Mouse (Mus musculus): ENCODE results near the gene Krt15.
A peak's percentile ranks its signal among the peaks of the same experiment; 100 is the strongest.

Gene Krt15

GRCm38 (mm10) chr11:100135731-100136130 lies at the start of gene Krt15:
Krt15 (minus strand) TSS chr11:100135928.
- DNase-seq = no peak

DNA sequence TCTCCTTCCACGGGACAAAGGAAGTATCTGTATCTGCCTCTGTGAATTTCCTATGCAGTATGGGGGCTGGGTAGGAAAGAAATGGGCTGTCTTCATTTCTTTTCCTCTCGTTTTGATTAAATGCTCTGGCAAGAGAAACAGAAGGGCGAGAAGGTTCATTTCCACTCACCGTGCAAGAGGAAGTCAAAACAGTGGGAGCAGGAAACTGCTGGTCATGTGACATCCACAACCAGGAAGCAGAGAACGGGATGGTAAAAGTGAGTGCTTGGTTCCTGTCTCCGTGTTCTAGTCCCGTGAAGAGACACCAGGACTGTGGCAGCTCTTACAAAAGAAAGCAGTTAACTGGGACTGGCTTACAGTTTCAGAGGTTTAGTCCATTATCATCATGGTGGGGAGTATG lies 46.0 kb upstream of the Krt15 start:
- no peak for DNase-seq

- no peak for DNase-seq
These were observed 43.5 kb upstream of the Krt15 start for GRCm38 (mm10) chr11:100179260-100179659.

DNA sequence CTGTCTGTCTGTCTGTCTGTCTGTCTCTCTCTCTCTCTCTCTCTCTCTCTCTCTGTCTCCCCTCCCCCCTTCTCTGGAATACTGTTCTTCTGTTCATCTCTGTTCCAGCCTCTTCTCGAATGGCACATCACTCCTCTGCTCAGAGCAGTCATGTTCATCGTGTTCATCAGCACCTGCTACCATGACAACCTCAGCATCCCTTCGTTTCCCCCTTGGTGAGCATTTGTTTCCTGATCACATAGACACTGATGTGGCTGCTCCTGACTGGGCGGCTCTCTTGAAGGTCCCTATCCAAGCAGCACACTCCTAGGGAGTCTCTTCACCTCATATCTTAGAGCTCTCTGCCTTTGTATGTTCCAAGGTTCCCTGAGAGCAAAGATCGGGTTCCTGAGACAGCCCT lies 42.6 kb upstream of the Krt15 start:
- DNase-seq = no peak

GRCm38 (mm10) chr11:100176791-100177190 lies 41.1 kb upstream of the Krt15 start:
- DNase-seq = no peak

DNA sequence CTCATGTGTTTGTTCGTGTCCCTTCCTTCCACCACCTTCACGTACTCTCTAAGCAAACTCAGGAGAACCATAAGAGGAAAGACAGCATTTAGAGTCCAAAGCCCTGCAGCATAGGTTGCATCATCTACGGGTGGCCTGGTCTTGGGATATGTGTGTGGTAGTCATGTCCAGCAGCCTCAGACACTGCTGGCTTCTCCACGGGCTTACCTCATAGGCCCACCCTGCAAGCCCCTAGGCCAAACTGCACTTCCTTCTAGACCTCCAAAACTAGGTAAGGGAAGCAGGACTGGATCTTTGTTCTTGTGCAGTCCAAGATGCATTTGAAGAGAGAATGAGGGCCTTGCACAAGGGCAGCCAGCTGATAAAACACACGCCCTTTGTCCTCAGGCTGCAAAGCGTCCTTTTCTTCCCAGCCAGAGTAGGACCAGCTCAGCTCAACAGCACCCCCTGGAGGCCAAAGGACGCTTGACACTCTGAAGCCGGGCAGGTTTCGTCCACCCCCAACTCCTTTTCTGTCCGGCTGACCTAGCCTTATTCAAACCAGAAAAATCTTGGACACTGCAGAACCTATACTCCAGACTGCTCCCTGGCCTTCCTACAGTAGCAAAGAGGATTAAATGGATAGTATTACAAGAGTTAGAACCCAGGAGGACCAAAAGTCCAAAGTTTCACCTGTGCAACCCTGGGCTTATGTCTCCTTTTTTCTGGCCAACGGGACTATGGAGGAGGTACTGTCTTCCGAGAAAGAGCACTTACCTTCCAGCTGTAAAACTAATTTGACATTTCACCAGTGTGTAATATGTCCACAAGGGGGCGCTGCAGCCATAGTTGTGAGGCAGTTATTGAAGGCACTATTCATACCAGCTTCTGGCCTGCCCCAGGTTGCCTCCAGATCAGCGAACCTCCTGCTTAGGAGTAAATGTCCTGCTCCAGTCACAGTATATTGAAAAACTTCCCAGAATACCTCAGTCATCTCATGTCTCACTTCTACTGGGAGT lies 33.3 kb upstream of the Krt15 start:
- DNase-seq = peak; percentile 11

GRCm38 (mm10) chr11:100168071-100168470 lies 32.3 kb upstream of the Krt15 start:
- no peak for DNase-seq

DNA sequence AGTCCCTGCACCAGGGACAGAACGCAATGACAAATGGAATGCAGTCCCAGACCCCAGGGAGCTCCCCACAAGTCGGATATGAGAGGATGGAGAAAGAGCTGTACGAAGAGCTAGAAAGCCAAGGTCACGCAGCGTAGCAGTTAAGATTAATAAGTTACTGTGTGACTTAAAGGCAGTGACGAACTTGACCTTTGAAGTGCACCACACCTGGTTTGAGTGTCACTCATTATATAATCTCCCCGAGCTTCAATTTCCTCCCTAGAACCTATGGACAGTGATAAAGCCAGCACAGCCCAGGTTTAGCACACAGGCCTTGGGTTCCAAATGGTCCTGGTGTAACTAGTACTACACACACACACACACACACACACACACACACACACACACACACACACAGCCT lies 28.7 kb upstream of the Krt15 start:
- no peak for DNase-seq

- DNase-seq = no peak
These were observed 22.3 kb upstream of the Krt15 start for GRCm38 (mm10) chr11:100157908-100158477.

DNA sequence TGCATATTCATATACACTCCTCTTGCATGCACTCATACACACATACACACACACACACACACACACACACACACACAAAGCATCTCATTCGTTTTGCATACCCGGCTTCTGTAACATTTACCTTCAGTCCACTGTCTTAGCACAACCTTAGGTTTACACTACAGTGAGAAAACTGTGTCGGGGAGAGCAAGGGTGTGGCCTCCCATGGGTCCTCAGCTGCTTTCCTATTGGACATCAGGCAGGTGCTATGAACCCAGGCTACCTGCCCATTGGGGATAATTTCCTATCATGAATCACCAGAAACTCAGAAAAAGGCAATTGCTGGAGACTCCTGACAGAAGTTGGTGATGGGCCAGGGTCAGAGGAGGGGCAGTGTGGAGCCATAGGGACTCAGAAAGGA lies 21.6 kb upstream of the Krt15 start:
- DNase-seq = no peak

- DNase-seq = no peak
These were observed 19.9 kb upstream of the Krt15 start for GRCm38 (mm10) chr11:100155497-100156255.

- DNase-seq = no peak
These were observed 13.0 kb upstream of the Krt15 start, which contains the start of gene Krt19 for GRCm38 (mm10) chr11:100148615-100149330. Krt19 (minus strand) TSS chr11:100148665.

GRCm38 (mm10) chr11:100147566-100148353 lies 12.0 kb upstream of the Krt15 start:
- DNase-seq = no peak

- DNase-seq = no peak
These were observed 10.3 kb upstream of the Krt15 start for GRCm38 (mm10) chr11:100145858-100146560.

- no peak for DNase-seq
These were observed 9.4 kb upstream of the Krt15 start for GRCm38 (mm10) chr11:100145104-100145503.

- no peak for DNase-seq
These were observed 5.2 kb upstream of the Krt15 start for GRCm38 (mm10) chr11:100140966-100141365.

DNA sequence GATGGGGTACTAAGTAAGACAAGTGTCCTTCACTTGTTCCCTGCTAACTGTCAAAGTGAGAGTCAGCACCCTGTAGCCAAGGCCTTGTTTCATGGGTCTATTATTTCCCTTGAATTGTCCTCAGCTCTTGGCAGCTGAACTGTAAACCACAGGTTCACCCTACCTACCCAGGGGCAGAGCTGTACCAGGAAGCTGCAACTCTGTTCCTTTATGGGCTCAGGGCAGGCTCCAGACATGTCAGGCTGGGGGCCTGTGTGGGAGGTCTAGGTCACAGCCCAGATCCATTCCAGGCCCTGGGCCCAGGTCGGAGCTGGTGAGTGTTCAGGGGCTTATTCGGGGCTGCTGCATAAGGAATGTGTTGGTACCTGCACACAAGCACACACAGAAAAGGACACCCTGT lies 3.7 kb upstream of the Krt15 start:
- DNase-seq = no peak

- no peak for DNase-seq
These were observed 3.1 kb upstream of the Krt15 start for GRCm38 (mm10) chr11:100138809-100139208.

GRCm38 (mm10) chr11:100137693-100138092 lies 2.0 kb upstream of the Krt15 start:
- no peak for DNase-seq

DNA sequence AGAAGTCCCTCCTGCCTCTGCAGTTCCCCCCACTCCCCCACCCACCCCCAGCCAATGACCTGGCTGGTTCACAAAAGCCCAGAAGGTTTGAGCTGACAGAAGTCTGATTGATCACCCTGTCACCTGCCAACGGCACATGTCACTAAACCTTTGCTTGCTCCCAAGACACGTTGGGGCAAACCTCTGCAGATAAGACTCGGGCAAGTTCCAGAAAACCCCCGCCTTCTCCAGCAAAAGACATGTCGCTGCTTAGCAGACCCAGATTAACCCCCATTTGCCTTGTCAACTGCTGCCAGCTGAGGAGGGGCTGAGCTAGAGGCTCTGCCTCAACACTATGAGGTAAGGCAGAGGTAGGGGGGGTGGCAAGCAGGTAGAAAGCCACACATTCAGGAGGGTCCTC lies 831 bp upstream of the Krt15 start:
- DNase-seq = no peak

DNA sequence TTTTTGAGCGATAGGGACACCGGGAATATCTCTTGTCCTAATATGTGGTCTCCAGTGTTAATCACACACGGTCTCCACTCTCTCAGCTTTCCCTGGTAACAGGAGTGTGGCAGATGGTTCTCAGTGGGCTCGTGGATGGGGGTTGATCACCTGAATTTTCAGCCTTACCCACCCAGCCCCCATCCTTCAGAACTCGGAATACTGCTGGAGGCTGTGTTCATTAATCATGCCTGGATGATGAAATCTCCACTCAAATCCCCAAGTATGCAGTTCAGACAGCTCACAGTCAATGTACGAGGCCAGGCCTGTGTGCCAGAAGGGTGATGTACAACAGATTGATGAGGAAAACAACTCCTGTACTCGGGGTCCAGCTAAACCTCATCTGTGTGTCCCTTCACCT lies 10.8 kb downstream of the Krt15 start:
- no peak for DNase-seq
